Mouse (Mus musculus): Measurements from ENCODE around the gene 2210010C04Rik. TPM values are rescaled to one million over a fixed set of nuclear protein-coding genes. Genes with fewer than 3 reads are reported as not detected.

Gene 2210010C04Rik
- not detected in 3 replicates for total RNA-seq (2017)

DNA sequence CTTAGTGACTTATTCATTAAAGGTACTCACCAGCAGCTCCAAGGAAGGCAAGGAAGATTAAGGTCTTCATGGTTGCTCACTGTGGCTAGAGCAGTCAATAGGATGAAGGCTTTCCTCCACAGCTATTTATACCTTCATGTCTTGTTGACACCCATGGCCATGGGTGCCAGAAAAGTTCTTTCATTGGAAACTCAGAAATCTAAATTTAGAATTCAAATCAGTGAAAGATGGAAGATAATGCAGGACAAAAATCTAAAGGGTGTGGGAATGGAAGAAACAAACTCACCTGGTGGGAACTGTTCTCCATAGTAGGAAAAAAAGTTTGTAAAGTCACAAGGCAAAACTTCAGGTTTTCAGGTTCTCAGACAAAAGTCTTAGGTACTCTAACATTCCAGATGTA is at the start of gene 2210010C04Rik:
Gene 2210010C04Rik (minus strand): TSS at position 101 of the 400 bp plus-strand sequence.
- ATAC-seq (replicated peaks; ENCODE audit: insufficient number of reproducible peaks, low FRiP score, low TSS enrichment, poor library complexity, severe bottlenecking), result no peak

DNA sequence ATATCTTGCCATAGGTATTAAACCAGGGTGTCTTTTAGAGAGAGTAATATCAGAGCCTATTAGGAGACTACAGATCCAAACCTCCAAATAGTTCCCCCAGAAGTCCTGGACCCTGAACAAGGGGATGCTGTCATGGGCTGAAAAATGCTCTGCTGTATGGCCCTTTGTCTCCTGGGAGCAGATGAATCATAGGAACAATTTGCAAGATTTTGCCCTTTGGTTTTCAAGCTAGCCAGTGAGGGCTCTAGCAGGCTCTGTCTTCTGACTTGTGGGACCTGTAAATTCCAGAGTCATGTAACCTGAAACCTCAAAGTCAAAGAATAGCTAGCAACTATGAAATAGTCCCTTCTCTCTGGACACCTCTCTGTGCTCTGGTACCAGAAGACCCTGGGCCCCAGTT is 44.8 kb upstream of the 2210010C04Rik start:
- ATAC-seq (replicated peaks; ENCODE audit: insufficient number of reproducible peaks, low FRiP score, low TSS enrichment, poor library complexity, severe bottlenecking), result no peak

GRCm38 (mm10) chr6:41078539-41079303 is 43.4 kb upstream of the 2210010C04Rik start:
- ATAC-seq (replicated peaks; ENCODE audit: insufficient number of reproducible peaks, low FRiP score, low TSS enrichment, poor library complexity, severe bottlenecking), result no peak

DNA sequence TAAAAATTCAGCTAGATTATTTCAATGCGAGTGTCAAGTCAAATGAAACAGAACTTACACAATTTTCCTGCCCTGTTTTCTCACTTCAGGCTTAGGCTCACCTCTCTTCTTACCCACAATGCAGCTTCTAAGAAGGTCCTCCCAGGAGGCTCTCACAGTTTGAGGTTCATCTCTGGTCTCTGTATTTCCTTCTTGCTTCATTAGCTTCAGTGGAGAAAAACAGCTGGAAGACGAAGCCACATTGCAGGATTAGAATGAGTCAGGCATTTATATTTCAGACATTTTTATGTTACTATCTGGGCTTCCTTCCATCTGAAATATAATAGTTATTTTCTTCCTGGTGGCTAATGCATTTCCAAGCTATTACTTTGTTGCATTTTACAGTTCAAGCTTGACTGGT is 40.4 kb upstream of the 2210010C04Rik start:
- no peak for ATAC-seq (replicated peaks; ENCODE audit: insufficient number of reproducible peaks, low FRiP score, low TSS enrichment, poor library complexity, severe bottlenecking)

DNA sequence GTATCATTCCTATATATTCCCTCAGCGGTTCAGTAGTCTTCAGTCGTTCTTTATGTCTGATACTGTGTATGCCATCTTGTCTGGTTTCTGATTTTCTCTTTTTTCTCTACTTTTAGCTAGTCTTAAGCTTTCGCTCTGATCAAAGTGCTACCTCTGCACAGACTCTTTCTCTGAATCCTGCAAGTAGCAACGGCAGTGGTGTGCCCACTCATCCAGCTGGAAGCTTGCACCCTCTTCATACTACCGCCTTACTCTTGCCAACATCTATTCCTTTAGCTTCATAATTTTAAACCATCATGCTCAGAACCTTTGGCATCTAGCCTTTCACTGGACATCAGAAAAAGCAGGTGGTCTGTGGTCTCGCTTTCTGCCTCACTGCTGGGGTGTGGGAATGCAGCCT is 28.0 kb upstream of the 2210010C04Rik start:
- no peak for ATAC-seq (replicated peaks; ENCODE audit: insufficient number of reproducible peaks, low FRiP score, low TSS enrichment, poor library complexity, severe bottlenecking)

DNA sequence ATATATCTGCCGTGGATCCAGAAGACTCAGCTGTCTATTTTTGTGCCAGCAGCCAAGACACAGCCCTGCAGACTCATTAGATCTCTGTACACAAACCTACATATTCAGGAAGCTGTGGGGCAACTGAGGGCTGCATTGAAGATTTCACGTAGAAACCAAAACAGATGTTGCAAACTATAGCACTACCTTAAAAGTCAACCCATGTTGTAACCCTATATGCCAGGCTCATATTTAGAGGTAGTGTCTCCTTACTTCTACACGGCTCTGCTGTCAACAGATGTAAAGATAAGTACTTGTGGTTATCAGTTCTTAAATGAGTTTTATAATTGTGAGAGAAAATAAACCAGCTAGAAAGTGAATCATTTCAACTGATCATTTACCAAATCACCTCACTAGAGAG is 27.4 kb upstream of the 2210010C04Rik start:
- ATAC-seq (replicated peaks; ENCODE audit: insufficient number of reproducible peaks, low FRiP score, low TSS enrichment, poor library complexity, severe bottlenecking), result no peak

GRCm38 (mm10) chr6:41062081-41062480 is 26.8 kb upstream of the 2210010C04Rik start:
- ATAC-seq (replicated peaks; ENCODE audit: insufficient number of reproducible peaks, low FRiP score, low TSS enrichment, poor library complexity, severe bottlenecking), result no peak; the same call in 1 of the 2 replicates

DNA sequence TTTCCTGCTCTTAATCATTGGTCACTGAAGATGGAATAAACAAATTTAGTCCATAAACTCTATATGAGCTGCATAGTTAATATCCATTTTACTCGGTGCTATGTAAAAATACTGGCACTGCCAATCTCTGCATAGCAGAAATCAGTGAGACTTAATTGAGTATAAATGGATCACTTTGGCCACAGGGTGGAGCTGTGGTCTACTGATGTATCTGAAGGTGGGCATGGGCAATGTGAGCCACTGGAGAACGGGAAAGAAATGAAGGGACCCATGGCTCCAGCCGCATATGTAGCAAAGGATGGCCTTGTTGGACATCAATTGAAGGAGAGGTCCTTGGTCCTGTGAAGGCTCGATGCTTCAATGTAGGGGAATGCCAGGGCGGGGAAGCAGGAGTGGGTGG is 25.8 kb upstream of the 2210010C04Rik start:
- no peak for ATAC-seq (replicated peaks; ENCODE audit: insufficient number of reproducible peaks, low FRiP score, low TSS enrichment, poor library complexity, severe bottlenecking)

DNA sequence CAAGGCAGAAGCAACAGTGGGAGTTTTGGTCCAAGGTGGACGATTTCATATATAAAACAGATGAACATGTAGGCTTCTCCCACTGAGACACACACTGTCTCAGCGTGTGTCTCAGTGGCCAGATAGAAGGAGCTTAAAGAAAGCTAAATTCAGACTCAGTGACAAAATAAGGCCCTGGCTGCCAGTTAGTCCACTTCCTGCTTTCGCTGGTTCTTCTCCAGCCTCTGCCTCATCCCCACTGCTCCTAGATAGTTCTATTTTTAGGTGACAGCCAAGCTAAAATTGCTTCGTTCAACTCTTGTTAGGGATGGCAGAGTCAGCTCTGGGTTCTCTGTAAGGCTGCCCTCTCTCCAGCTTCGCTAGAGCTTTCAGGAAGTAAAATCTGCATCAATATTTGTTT is 22.3 kb upstream of the 2210010C04Rik start:
- no peak for ATAC-seq (replicated peaks; ENCODE audit: insufficient number of reproducible peaks, low FRiP score, low TSS enrichment, poor library complexity, severe bottlenecking)

- ATAC-seq (replicated peaks; ENCODE audit: insufficient number of reproducible peaks, low FRiP score, low TSS enrichment, poor library complexity, severe bottlenecking), result 0 out of 2 replicates have a peak, but pooled peaks have one; percentile 31
Measured at GRCm38 (mm10) chr6:41055581-41055980, 20.3 kb upstream of the 2210010C04Rik start.

- ATAC-seq (replicated peaks; ENCODE audit: insufficient number of reproducible peaks, low FRiP score, low TSS enrichment, poor library complexity, severe bottlenecking), result no peak
Measured at GRCm38 (mm10) chr6:41054379-41054778, 19.1 kb upstream of the 2210010C04Rik start.

DNA sequence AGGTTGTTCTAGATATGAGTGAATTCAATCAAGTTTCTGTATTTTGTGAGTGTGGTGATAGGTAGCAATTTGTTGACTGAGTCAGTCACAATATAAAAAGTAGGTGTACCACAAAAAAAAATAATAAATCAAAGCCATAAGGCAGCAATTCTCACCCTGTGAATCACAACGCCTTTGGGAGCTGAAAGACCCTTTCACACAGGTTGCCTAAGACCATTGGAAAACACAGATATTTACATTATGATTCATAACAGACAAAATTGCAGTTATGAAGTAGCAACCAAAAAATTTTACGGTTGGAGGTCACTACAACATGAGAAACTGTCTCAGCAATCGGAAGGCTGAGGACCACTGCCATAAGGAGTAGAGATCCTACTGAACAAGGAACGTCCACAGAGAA is 16.5 kb upstream of the 2210010C04Rik start:
- ATAC-seq (replicated peaks; ENCODE audit: insufficient number of reproducible peaks, low FRiP score, low TSS enrichment, poor library complexity, severe bottlenecking), result no peak

GRCm38 (mm10) chr6:41048602-41049001 is 13.3 kb upstream of the 2210010C04Rik start:
- no peak for ATAC-seq (replicated peaks; ENCODE audit: insufficient number of reproducible peaks, low FRiP score, low TSS enrichment, poor library complexity, severe bottlenecking)

GRCm38 (mm10) chr6:41047961-41048360 is 12.7 kb upstream of the 2210010C04Rik start:
- no peak for ATAC-seq (replicated peaks; ENCODE audit: insufficient number of reproducible peaks, low FRiP score, low TSS enrichment, poor library complexity, severe bottlenecking)

DNA sequence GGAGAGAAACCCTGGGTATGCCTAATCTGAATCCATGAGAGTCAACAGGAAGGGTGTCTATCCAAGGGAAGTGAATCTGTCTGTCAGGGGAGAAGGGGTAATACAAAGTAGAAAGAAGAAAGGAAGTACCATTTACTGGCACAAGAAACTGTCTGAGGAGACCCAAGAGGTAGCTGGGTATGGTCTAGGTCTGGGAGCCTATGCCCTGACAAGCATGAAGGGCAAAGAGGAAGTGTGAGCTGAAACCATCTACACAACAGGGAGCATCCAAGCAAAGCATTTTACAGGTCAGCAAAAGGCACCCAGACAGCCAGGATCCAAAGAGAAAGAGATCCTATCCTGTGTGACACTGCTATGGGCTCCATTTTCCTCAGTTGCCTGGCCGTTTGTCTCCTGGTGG is 11.9 kb upstream of the 2210010C04Rik start:
- ATAC-seq (replicated peaks; ENCODE audit: insufficient number of reproducible peaks, low FRiP score, low TSS enrichment, poor library complexity, severe bottlenecking), result no peak

DNA sequence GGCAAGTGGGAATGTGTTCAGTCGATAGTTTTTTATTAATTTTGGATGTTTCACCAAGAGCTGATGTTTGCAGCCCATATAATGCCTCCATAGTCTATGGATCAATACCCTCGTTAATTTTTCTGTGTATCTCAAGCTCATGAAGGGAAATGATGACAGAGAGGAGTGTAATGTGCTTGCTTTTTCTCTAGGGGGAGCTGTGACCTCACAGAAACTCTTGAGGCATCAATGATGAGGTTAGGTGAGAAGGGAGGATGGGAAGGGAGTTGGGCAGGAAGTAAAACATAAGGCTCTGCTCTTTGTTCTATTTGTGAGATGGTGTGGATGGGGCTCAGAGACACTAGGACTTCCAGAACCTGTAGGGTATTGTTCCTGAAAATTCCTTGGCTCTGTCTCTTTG is 11.2 kb upstream of the 2210010C04Rik start:
- no peak for ATAC-seq (replicated peaks; ENCODE audit: insufficient number of reproducible peaks, low FRiP score, low TSS enrichment, poor library complexity, severe bottlenecking)

- no peak for ATAC-seq (replicated peaks; ENCODE audit: insufficient number of reproducible peaks, low FRiP score, low TSS enrichment, poor library complexity, severe bottlenecking)
Measured at GRCm38 (mm10) chr6:41044753-41045152, 9.4 kb upstream of the 2210010C04Rik start.

GRCm38 (mm10) chr6:41044314-41044713 is 9.0 kb upstream of the 2210010C04Rik start:
- no peak for ATAC-seq (replicated peaks; ENCODE audit: insufficient number of reproducible peaks, low FRiP score, low TSS enrichment, poor library complexity, severe bottlenecking)

DNA sequence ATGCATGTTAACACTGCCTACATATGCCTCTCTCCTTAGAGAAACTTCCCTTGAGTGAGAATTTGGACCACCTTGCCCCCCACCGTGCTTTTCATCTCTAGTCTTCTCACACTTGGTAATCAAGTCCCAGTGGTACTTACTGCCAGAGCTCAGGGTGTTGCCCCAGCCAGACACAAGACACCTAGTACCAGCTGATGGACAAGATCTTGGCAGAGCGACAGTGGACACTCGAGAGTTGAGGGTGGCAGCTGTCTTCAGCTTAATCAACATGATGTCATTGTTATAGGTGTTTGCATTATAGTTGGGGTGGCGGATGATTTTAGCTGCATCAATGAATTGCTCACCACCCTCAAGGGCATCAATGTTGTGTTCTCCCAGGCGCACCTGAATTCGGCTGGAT is 2.5 kb downstream of the 2210010C04Rik start:
- no peak for ATAC-seq (replicated peaks; ENCODE audit: insufficient number of reproducible peaks, low FRiP score, low TSS enrichment, poor library complexity, severe bottlenecking)

- no peak for ATAC-seq (replicated peaks; ENCODE audit: insufficient number of reproducible peaks, low FRiP score, low TSS enrichment, poor library complexity, severe bottlenecking)
Measured at GRCm38 (mm10) chr6:41032231-41032630, 3.1 kb downstream of the 2210010C04Rik start.

GRCm38 (mm10) chr6:41030821-41031220 is 4.5 kb downstream of the 2210010C04Rik start:
- ATAC-seq (replicated peaks; ENCODE audit: insufficient number of reproducible peaks, low FRiP score, low TSS enrichment, poor library complexity, severe bottlenecking), result no peak

All from monocyte, adult 5-6 weeks (primary cell).